Mouse (Mus musculus): Measurements from ENCODE around the gene Cox14. TPM values are rescaled to one million over a fixed set of nuclear protein-coding genes. Genes with fewer than 3 reads are reported as not detected.
"Not testable (repeated sequence)": the region's sequence is repeated elsewhere in the genome, so short reads cannot be mapped to it uniquely, and the experiment has no call there.

Gene Cox14
- polyA plus RNA-seq, 1 experiment from 2014 or later = 164 TPM

DNA sequence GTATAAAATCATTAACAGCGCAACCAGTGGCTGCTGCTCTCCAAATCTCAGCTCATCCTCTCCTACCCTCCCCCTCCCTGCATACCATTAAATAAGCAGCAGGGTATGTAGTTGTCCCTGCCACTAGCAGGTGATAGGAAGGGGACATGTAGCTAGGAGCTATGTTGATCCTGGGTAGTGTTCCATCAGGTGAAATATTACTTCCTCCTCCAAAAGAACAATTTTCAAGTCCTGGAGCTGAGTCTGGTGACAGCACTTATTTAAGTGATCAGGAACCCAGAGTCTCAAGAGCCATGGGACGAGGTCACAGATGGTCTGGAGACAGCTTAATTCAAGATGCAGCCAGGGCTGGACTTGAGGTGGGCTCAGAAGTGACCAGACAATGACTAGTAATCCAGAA is 10.2 kb downstream of the Cox14 start:
- Histone ChIP-seq H3K4me3 (no peak overlapping the region), H3K4me1 (no peaks in the 10 kb centered on the region), H3K9me3 (no peaks in the 10 kb centered on the region), H3K36me3 (peaks cover 76% of the 10 kb centered on the region), H3K27me3 (ENCODE audit: insufficient read depth, poor library complexity, severe bottlenecking) (no peaks in the 10 kb centered on the region), H3K27ac (no peak overlapping the region)
- no peak for DNase-seq (ENCODE audit: low spot score)
- WGBS = 85% methylated on average over 2 of the region's 2 CpGs

DNA sequence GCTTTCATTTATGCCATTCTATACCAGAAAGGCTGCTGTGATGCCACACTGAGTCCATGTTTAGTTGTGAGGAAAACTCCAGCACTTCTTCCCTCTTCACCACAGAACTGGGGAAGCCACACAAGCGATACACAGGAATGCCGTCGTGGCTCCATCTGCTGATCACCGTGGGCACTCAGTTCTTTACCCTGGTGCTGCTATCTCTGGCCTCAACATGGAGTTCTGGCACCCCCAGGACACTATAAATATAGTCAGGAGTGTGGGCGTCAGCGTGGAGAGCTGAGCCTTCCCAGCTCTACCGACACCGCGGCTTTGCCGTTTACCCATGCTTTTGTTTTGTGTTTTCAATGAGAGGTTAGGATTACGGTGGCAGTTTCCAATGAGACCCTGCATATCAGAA is 11.3 kb downstream of the Cox14 start:
- H3K4me3 ChIP-seq = no peak overlapping the region
- H3K27me3 ChIP-seq (ENCODE audit: insufficient read depth, poor library complexity, severe bottlenecking) = no peaks in the 10 kb centered on the region
- peaks cover 83% of the 10 kb centered on the region for H3K36me3 ChIP-seq
- WGBS = 85% methylated on average over 11 of the region's 11 CpGs
- no peaks in the 10 kb centered on the region for H3K9me3 ChIP-seq
- H3K27ac ChIP-seq = no peak overlapping the region
- H3K4me1 ChIP-seq = no peaks in the 10 kb centered on the region
- no peak for DNase-seq (ENCODE audit: low spot score)

DNA sequence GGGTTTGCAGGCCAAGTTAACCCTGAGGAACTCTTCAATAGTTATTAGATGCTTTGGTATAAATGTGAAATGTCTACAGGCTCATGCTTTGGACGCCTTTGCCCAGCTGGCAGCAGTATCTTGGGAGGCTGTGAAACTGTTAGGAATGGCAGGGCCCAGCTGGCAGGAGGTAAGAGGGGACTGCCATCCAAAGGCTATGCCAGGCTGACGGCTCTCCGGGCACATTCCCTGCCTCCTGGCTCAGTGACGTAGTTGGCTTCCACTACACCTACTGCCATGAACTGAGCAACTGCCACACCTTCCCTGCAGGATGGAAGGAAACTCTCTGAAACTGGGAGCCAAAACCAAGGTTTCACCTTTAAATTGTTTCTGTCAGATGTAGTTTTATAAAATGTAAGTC is 14.8 kb downstream of the Cox14 start:
- Histone ChIP-seq H3K36me3 (peaks cover 85% of the 10 kb centered on the region), H3K4me3 (no peak overlapping the region), H3K9me3 (no peaks in the 10 kb centered on the region), H3K27ac (no peak overlapping the region), H3K4me1 (no peaks in the 10 kb centered on the region), H3K27me3 (ENCODE audit: insufficient read depth, poor library complexity, severe bottlenecking) (no peaks in the 10 kb centered on the region)
- DNase-seq (ENCODE audit: low spot score) = no peak
- 91% methylated on average over 4 of the region's 4 CpGs for WGBS

DNA sequence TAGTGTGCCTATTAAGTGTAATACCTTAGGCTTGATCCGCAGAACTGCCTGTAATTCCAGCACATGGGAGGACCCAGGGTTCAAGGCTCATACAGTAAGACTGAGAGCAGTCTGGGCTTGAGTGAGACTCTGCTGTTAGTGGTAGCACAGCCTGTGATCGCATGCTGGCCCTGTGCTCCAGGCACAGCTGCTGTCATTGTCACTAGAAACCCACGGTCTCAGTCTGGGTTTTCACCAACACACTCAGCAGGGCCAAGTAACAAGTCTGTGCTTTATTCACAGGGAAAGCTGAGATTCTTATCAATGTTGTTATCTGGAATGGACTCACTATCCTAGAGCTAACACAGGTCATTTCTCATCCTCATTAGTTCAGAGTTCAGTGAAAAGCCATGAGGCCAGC is 28.8 kb downstream of the Cox14 start:
- Histone ChIP-seq H3K4me3 (no peak overlapping the region), H3K27ac (no peak overlapping the region), H3K27me3 (ENCODE audit: insufficient read depth, poor library complexity, severe bottlenecking) (no peaks in the 10 kb centered on the region), H3K36me3 (peaks cover 16% of the 10 kb centered on the region), H3K9me3 (no peaks in the 10 kb centered on the region), H3K4me1 (peaks cover 9% of the 10 kb centered on the region; the same call in 1 of the 2 replicates)
- WGBS = 68% methylated on average over 3 of the region's 3 CpGs
- no peak for DNase-seq (ENCODE audit: low spot score)

DNA sequence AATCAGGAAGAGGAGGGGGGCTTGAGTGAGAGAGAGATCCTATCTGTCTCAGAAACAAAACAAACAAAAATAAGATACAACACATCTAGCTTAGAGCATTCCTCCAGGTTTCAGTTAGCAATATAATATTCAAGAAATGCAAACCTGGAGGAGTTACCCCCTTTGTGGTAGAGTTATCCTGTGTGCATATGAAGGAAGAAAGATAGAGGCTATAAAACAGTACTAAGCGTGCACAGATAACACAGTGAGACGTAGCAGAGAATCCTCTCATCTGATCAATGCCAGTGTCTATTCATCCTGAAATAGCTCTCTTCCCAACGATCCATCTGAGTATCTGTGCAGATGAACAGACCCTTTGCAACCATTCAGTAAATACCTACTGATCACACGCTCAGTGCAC is 42.0 kb downstream of the Cox14 start:
- DNase-seq (ENCODE audit: low spot score) = no peak
- peaks cover 17% of the 10 kb centered on the region for H3K4me1 ChIP-seq
- H3K27ac ChIP-seq = no peak overlapping the region
- peaks cover 21% of the 10 kb centered on the region; the same call in 1 of the 2 replicates for H3K36me3 ChIP-seq
- WGBS = 70% methylated on average over 4 of the region's 4 CpGs
- H3K27me3 ChIP-seq (ENCODE audit: insufficient read depth, poor library complexity, severe bottlenecking) = no peaks in the 10 kb centered on the region
- no peaks in the 10 kb centered on the region for H3K9me3 ChIP-seq
- H3K4me3 ChIP-seq = no peak overlapping the region

DNA sequence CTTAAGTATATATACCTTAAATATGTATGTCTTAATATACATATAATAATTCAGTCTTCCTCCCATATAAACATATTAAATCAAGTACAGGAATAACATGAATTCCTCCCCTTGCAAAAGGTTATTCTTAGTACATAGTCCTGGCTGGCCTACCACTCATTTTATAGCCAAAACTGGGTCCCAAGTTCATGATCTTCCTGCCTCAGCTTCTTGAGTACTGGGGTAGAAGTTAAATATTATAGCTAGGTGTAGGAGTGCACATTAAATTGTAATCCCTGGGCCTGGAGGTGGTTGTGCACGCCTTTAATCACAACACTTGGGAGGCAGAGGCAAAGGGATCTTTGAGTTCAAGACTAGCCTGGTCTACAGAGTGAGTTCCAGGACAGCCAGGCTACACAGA is 43.3 kb downstream of the Cox14 start:
- no peaks in the 10 kb centered on the region for H3K27me3 ChIP-seq (ENCODE audit: insufficient read depth, poor library complexity, severe bottlenecking)
- WGBS = 86% methylated on average over 1 of the region's 1 CpGs
- H3K4me3 ChIP-seq = no peak overlapping the region
- H3K36me3 ChIP-seq = peaks cover 14% of the 10 kb centered on the region; the same call in 1 of the 2 replicates
- peaks cover 21% of the 10 kb centered on the region for H3K4me1 ChIP-seq
- no peak overlapping the region for H3K27ac ChIP-seq
- H3K9me3 ChIP-seq = no peaks in the 10 kb centered on the region
- no peak for DNase-seq (ENCODE audit: low spot score)

DNA sequence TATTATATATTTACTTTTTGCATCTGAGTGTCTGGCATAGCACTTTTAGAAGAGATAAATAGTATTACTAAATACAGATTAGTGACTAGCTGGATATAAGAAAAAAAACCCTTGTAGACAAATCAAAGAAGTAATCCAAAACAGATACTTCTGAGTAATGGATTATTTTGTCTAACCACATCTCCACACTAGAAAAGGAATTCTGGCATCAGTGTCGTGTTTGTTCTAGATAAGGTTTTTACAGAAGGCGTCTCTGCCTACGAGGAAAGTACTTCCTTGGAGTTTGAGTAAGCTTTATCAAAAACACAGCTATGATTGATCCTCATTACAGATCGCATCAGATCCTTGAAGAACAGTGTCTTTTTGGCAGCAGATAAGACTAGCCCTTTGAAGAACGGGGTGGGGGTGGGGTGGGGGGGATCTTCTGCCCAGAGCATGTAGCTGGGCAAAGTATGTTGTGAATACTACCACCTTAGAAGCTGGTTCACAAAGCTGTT is 45.6 kb downstream of the Cox14 start:
- Histone ChIP-seq H3K9me3 (no peaks in the 10 kb centered on the region), H3K27ac (peak overlapping the region; percentile 92), H3K4me1 (peaks cover 21% of the 10 kb centered on the region), H3K27me3 (ENCODE audit: insufficient read depth, poor library complexity, severe bottlenecking) (no peaks in the 10 kb centered on the region), H3K36me3 (0 out of 2 replicates have a peak, but pooled peaks cover 4% of the 10 kb centered on the region), H3K4me3 (peak overlapping the region; percentile 94)
- DNase-seq (ENCODE audit: low spot score) = no peak
- WGBS = 4% methylated on average over 5 of the region's 5 CpGs

DNA sequence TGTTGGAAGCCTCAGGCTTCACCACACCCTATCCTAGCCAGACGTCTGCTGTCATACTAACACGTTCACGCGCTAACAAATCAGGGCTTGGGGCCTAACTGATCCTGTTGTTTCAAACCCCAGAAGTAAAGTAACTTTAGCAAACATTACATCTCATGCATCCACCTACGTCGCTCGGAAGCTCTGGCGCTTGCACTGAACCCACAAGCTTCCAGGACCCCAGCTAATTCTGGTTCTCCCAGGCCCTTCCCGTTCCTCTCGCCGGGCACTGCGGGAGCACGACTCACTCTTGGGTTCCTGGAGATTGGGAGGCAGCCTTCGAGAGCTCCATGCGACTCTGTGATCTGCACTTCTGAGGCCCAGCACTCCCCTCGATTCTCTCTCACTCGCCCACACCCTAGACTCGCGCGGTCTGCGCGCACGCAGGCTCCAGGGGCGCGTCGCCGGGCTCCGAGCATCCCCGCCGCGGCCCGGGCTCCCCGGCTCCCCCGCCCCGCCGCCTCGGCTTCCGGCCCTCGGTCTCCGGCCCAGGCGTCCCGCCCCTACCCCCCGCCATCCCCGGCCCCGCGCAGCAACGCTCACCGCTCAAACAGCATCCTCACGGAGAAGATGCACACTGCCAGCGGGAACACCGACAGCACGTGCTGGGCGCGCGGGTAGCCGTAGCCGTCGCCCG is 46.3 kb downstream of the Cox14 start:
- no peaks in the 10 kb centered on the region for H3K9me3 ChIP-seq
- H3K36me3 ChIP-seq = no peaks in the 10 kb centered on the region
- WGBS = under 1% methylated on average over 59 of the region's 59 CpGs
- H3K4me3 ChIP-seq = peak overlapping the region; percentile 94
- DNase-seq (ENCODE audit: low spot score) = peak; percentile 78
- no peaks in the 10 kb centered on the region for H3K27me3 ChIP-seq (ENCODE audit: insufficient read depth, poor library complexity, severe bottlenecking)
- H3K27ac ChIP-seq = peak overlapping the region; percentile 92
- H3K4me1 ChIP-seq = peaks cover 21% of the 10 kb centered on the region

DNA sequence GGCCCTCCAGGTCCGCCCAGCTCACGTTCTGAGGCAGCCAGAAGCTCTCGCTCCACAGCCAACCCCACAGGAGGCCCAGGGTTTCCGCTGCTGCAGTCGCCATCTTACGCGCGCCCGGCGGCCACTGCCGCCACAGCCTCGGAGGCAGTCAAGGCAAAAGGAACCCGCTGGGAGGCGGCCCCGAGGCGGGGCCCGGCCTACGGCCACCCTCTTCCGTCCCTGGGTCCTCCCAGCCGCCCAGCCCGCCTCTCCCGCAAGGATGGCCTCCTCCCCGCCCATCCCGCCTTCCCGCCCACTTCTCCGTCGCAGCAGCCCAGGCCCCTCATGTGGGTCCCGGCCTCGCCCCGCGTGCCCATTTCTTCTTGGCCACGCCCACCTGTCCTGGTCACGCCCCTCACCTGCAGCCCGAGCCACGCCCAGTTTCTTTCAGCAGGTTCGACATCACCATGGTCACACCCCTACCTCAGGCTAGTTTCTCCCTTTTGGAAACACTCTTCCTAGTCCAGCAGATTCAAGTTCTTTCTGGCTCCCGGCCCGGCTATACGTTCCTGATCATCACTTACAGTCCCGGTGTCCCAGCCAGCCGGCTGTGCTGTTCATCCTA is 47.0 kb downstream of the Cox14 start:
- no peaks in the 10 kb centered on the region for H3K36me3 ChIP-seq
- DNase-seq (ENCODE audit: low spot score) = peak; percentile 96
- no peaks in the 10 kb centered on the region for H3K9me3 ChIP-seq
- WGBS = under 1% methylated on average over 37 of the region's 41 CpGs
- peak overlapping the region; percentile 92 for H3K27ac ChIP-seq
- peaks cover 21% of the 10 kb centered on the region for H3K4me1 ChIP-seq
- H3K27me3 ChIP-seq (ENCODE audit: insufficient read depth, poor library complexity, severe bottlenecking) = no peaks in the 10 kb centered on the region
- peak overlapping the region; percentile 94 for H3K4me3 ChIP-seq

DNA sequence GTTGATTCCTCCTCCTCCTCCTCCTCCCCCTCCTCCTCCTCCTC is 47.3 kb downstream of the Cox14 start, which contains the start of gene Cers5:
TSS of gene Cers5 (minus strand) at position 5 of the 44 bp plus-strand sequence.
- not testable (repeated sequence) for H3K27me3 ChIP-seq (ENCODE audit: insufficient read depth, poor library complexity, severe bottlenecking); DNase-seq (ENCODE audit: low spot score); H3K36me3 ChIP-seq; H3K9me3 ChIP-seq
- Histone ChIP-seq H3K27ac (peak within 1 kb of the TSS; percentile 92), H3K4me1 (peaks cover 21% of the 10 kb centered on the region), H3K4me3 (peak within 1 kb of the TSS; percentile 94)

DNA sequence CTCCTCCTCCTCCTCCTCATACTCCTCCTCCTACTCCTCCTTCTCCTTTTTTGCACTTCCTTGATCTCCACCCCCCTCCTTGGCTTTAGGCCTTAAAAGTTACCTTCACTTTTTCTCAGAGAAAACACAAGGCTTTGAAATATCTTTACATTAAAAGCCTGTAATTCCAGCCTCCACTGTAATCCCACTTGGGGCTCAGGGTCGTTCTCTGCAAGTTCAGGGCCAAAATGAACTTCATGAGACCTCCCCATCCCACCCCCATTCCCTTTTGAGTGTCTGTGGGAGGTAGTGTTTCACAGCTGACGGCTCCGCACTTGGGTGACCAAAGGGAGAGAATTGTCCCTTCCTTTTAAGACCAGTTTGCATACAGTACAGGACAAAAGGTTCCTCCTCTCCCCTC is 47.5 kb downstream of the Cox14 start:
- no peak for DNase-seq (ENCODE audit: low spot score)
- peaks cover 21% of the 10 kb centered on the region for H3K4me1 ChIP-seq
- H3K36me3 ChIP-seq = no peaks in the 10 kb centered on the region; the same call in 1 of the 2 replicates
- WGBS = 44% methylated on average over 3 of the region's 3 CpGs
- H3K4me3 ChIP-seq = peak overlapping the region; percentile 94
- H3K9me3 ChIP-seq = no peaks in the 10 kb centered on the region
- no peaks in the 10 kb centered on the region for H3K27me3 ChIP-seq (ENCODE audit: insufficient read depth, poor library complexity, severe bottlenecking)
- peak overlapping the region; percentile 92; the same call in 1 of the 2 replicates for H3K27ac ChIP-seq
